Mouse (Mus musculus): ENCODE data around the gene Capza1. TPM values are rescaled to one million over a fixed set of nuclear protein-coding genes. Genes with fewer than 3 reads are reported as not detected.
"Not testable (repeated sequence)": the region's sequence is repeated elsewhere in the genome, so short reads cannot be mapped to it uniquely, and the experiment has no call there.

Gene Capza1
- total and polyA plus RNA-seq, 2 experiments from 2014 or later, result 95.1 to 99.5 TPM

DNA sequence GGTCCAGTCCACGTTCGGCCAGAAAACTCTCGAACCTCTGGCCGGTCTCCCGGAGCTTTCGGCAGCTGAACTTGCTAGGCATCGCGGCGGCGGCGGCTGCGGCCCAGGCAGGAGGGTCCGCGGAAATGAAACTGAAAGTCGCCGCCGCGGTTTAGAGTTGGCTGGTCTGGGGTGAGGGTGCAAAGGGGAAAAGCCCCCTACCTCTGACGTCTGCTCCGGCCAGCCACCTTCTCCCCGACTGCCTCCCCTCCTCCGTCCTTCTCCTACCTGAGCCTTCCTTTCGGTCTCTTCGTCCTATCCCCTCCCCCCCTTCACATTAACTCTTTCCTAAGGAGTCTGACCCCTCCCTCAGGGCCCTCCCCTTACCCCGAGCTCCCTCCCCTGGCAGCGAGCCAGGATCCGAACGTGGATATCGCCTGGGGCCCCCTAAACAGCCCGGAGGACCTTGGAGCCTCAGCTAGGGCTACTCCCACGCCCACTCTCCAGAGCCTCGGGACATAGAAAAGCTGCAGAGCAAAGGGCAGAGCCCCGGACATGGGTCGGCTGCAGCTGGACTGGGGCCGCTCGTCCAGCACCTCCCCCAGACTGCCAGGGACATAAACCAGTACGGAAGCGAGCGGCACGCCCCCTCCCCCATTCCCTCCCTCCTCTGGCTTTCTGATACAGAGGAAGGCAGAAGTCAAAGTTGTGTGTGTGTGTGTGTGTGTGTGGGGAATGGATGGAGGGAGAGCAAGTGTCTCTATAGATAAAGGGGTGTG, 46.1 kb downstream of the Capza1 start, which contains the start of gene Mov10:
Gene Mov10, minus strand, starts transcription at position 573 of the 758 bp plus-strand sequence.
- peak; percentile 74 for ATAC-seq
- H3K27ac ChIP-seq, result peak within 1 kb of the TSS; percentile 85

DNA sequence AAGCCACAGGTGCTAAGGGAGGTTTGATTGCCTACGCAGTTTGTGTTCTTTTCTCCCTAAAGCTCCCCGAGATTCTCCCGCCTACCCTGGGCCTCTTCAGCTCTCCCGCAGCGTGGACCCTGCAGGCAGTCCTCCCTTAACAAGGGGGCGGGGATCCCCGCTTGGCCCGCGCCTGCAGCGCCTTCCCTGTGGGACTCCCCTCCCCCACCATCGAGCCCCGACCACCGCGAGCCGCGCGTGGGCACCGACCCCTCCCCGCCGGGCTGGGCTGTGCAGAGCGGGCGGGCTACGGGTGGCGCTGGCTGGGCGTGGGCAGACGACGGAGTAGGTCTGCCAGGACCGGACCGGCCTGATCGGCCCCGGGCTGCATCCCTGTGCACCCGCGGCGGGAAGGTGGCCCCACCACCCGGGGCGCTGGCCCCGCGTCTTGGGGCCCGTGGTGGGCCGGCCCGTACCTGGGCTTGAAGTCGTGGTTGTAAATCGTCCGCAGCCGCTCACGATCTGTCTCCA, 46.8 kb downstream of the Capza1 start:
- peak; percentile 67 for DNase-seq (ENCODE audit: low spot score)
- Histone ChIP-seq H3K27me3 (ENCODE audit: insufficient read depth, low read length) (no peaks in the 10 kb centered on the region), H3K4me3 (ENCODE audit: low read length) (peak overlapping the region; percentile 78), H3K27ac (peak overlapping the region; percentile 85), H3K9me3 (ENCODE audit: low read length) (no peaks in the 10 kb centered on the region), H3K9ac (replicated peaks; ENCODE audit: low read length) (peak overlapping the region; percentile 79), H3K4me1 (ENCODE audit: insufficient read depth, low read length) (no peaks in the 10 kb centered on the region), H3K4me2 (ENCODE audit: low read depth, low read length) (peak overlapping the region; percentile 97), H3K36me3 (ENCODE audit: insufficient read depth, low read length) (no peaks in the 10 kb centered on the region)
- ATAC-seq, result peak; percentile 87
- no peak for TF ChIP-seq CTCF (IDR thresholded peaks at IDR 0.05; ENCODE audit: low read depth)
- 2% methylated on average over 35 of the region's 46 CpGs for WGBS

More for the DNA sequence above, 46.1 kb downstream of the Capza1 start, which contains the start of gene Mov10:
- no peak for TF ChIP-seq CTCF (IDR thresholded peaks at IDR 0.05; ENCODE audit: low read depth)
- DNase-seq (ENCODE audit: low spot score), result peak; percentile 77
- Histone ChIP-seq H3K9me3 (ENCODE audit: low read length) (no peaks in the 10 kb centered on the region), H3K4me2 (ENCODE audit: low read depth, low read length) (peak within 1 kb of the TSS; percentile 97), H3K27me3 (ENCODE audit: insufficient read depth, low read length) (no peaks in the 10 kb centered on the region), H3K36me3 (ENCODE audit: insufficient read depth, low read length) (no peaks in the 10 kb centered on the region), H3K9ac (replicated peaks; ENCODE audit: low read length) (peak within 1 kb of the TSS; percentile 79), H3K4me3 (ENCODE audit: low read length) (peak within 1 kb of the TSS; percentile 78), H3K4me1 (ENCODE audit: insufficient read depth, low read length) (no peaks in the 10 kb centered on the region)
- under 1% methylated on average over 38 of the region's 40 CpGs for WGBS

- no peaks in the 10 kb centered on the region for H3K36me3 ChIP-seq (ENCODE audit: insufficient read depth, low read length)
- no peak for TF ChIP-seq CTCF (IDR thresholded peaks at IDR 0.05; ENCODE audit: low read depth)
- H3K4me1 ChIP-seq (ENCODE audit: insufficient read depth, low read length), result no peaks in the 10 kb centered on the region
- no peak overlapping the region for H3K4me2 ChIP-seq (ENCODE audit: low read depth, low read length)
- no peaks in the 10 kb centered on the region for H3K9me3 ChIP-seq (ENCODE audit: low read length)
- 93% methylated on average over 7 of the region's 7 CpGs for WGBS
- DNase-seq (ENCODE audit: low spot score) (no peak), ATAC-seq (no peak)
- H3K27me3 ChIP-seq (ENCODE audit: insufficient read depth, low read length), result no peaks in the 10 kb centered on the region
- no peak overlapping the region for H3K27ac ChIP-seq
- H3K4me3 ChIP-seq (ENCODE audit: low read length), result no peak overlapping the region
- no peak overlapping the region for H3K9ac ChIP-seq (replicated peaks; ENCODE audit: low read length)
Measured at GRCm38 (mm10) chr3:104816130-104816529, 48.2 kb downstream of the Capza1 start.

DNA sequence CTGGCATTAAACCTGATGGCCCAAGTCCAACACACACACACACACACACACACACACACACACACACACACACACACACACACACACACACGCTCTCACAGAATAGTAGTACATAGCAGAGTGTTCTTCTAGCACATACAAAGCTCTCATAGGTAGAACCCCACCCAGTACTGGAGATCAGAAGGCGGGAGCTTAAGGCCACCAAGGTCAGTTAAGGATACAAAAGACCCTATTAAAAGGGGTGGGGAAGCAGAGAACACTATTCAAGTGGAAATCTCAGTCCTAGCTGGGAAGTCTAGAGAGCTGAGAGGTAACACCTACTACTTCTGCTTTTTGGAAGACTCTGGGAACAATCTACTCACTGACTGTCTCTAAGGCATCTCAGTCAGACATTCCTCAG, 49.0 kb downstream of the Capza1 start:
- Histone ChIP-seq H3K9me3 (ENCODE audit: low read length) (no peaks in the 10 kb centered on the region), H3K27me3 (ENCODE audit: insufficient read depth, low read length) (no peaks in the 10 kb centered on the region), H3K4me2 (ENCODE audit: low read depth, low read length) (no peak overlapping the region), H3K27ac (no peak overlapping the region), H3K4me3 (ENCODE audit: low read length) (no peak overlapping the region), H3K36me3 (ENCODE audit: insufficient read depth, low read length) (no peaks in the 10 kb centered on the region), H3K4me1 (ENCODE audit: insufficient read depth, low read length) (no peaks in the 10 kb centered on the region), H3K9ac (replicated peaks; ENCODE audit: low read length) (no peak overlapping the region)
- no peak for TF ChIP-seq CTCF (IDR thresholded peaks at IDR 0.05; ENCODE audit: low read depth)
- WGBS, result 80% methylated on average over 2 of the region's 2 CpGs
- no peak for DNase-seq (ENCODE audit: low spot score)
- no peak for ATAC-seq

DNA sequence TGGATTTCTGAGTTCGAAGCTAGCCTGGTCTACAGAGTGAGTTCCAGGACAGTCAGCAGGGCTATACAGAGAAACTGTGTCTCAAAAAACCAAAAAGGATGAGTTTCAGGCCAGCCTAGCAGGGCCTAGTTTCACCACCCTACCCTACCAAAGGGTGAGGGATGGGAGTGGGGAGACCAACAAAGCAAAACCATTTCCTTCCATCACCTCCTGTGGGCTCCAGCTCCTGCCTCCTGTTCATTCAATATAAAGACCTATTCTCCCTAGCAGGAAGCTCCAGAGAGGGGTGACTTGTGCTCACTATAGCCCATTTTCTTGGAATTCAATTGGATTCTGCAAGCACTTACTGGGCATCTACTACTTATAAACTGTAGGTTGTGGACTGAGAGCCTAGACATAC, 49.6 kb downstream of the Capza1 start:
- Histone ChIP-seq H3K4me3 (ENCODE audit: low read length) (no peak overlapping the region), H3K4me1 (ENCODE audit: insufficient read depth, low read length) (no peaks in the 10 kb centered on the region), H3K36me3 (ENCODE audit: insufficient read depth, low read length) (no peaks in the 10 kb centered on the region), H3K9ac (replicated peaks; ENCODE audit: low read length) (no peak overlapping the region), H3K9me3 (ENCODE audit: low read length) (no peaks in the 10 kb centered on the region), H3K4me2 (ENCODE audit: low read depth, low read length) (no peak overlapping the region), H3K27ac (no peak overlapping the region), H3K27me3 (ENCODE audit: insufficient read depth, low read length) (no peaks in the 10 kb centered on the region)
- no peak for DNase-seq (ENCODE audit: low spot score)
- ATAC-seq, result no peak
- 90% methylated on average over 1 of the region's 1 CpGs for WGBS
- no peak for TF ChIP-seq CTCF (IDR thresholded peaks at IDR 0.05; ENCODE audit: low read depth)

DNA sequence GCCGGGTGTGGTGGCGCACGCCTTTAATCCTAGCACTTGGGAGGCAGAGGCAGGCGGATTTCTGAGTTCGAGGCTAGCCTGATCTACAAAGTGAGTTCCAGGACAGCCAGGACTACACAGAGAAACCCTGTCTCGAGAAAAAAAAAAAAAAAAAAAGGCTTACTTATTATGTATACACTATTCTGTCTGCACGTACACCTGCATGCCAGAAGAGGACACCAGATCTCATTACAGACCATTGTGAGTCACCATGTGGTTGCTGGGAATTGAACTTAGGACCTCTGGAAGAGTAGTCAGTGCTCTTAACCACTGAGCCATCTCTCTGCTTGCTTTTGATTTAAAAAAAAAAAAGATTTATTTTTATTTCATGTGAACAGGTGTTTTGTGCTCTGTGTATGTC, 51.1 kb downstream of the Capza1 start:
- not testable (repeated sequence) for H3K27me3 ChIP-seq (ENCODE audit: insufficient read depth, low read length); ATAC-seq; H3K9ac ChIP-seq (replicated peaks; ENCODE audit: low read length); H3K4me2 ChIP-seq (ENCODE audit: low read depth, low read length); H3K27ac ChIP-seq; H3K36me3 ChIP-seq (ENCODE audit: insufficient read depth, low read length); H3K4me3 ChIP-seq (ENCODE audit: low read length); DNase-seq (ENCODE audit: low spot score); H3K9me3 ChIP-seq (ENCODE audit: low read length); H3K4me1 ChIP-seq (ENCODE audit: insufficient read depth, low read length)
- WGBS, result 93% methylated on average over 7 of the region's 7 CpGs

- 85% methylated on average over 4 of the region's 4 CpGs for WGBS
- Histone ChIP-seq H3K27me3 (ENCODE audit: insufficient read depth, low read length) (no peaks in the 10 kb centered on the region), H3K4me1 (ENCODE audit: insufficient read depth, low read length) (no peaks in the 10 kb centered on the region), H3K4me3 (ENCODE audit: low read length) (no peak overlapping the region), H3K27ac (no peak overlapping the region), H3K9me3 (ENCODE audit: low read length) (no peaks in the 10 kb centered on the region), H3K4me2 (ENCODE audit: low read depth, low read length) (no peak overlapping the region), H3K9ac (replicated peaks; ENCODE audit: low read length) (no peak overlapping the region), H3K36me3 (ENCODE audit: insufficient read depth, low read length) (no peaks in the 10 kb centered on the region)
- no peak for DNase-seq (ENCODE audit: low spot score)
- ATAC-seq, result no peak
- TF ChIP-seq CTCF (IDR thresholded peaks at IDR 0.05; ENCODE audit: low read depth), result no peak
Measured at GRCm38 (mm10) chr3:104812254-104812653, 52.1 kb downstream of the Capza1 start.
